Mouse (Mus musculus) intestine, embryonic 14.5 days (tissue): ENCODE results near the gene Zic2. TPM values are rescaled to one million over a fixed set of nuclear protein-coding genes. Genes with fewer than 3 reads are reported as not detected.

Experiments
- ATAC-seq: fragments of 200-750 bp; cut with Nextera tagmentation; replicated peaks from 2 replicates; pipeline ENCODE4 v1.8.0; 2017; ENCODE audit warnings: low read depth, moderate number of reproducible peaks, moderate TSS enrichment, moderate library complexity; ENCODE audit not compliant: low FRiP score, low TSS enrichment
- DNase-seq: peaks from one replicate; pipeline ENCODE4 v3.0.0-alpha.2; 2018; ENCODE audit warnings: low spot score
- H3K27ac ChIP-seq: fragments of 300-500 bp; sonication (generic); 2 replicates; pipeline ENCODE4 v1.5.1; 2014; ENCODE audit warnings: low read depth, mild to moderate bottlenecking, control low read depth
- H3K27me3 ChIP-seq: fragments of 300-500 bp; sonication (generic); replicated peaks from 2 replicates; pipeline ENCODE4 v1.6.1; 2014; ENCODE audit warnings: low read length, control low read depth; ENCODE audit not compliant: control insufficient read depth, insufficient read depth
- H3K36me3 ChIP-seq: fragments of 300-500 bp; sonication (generic); 2 replicates; pipeline ENCODE4 v1.6.1; 2014; ENCODE audit warnings: low read length, control low read depth; ENCODE audit not compliant: control insufficient read depth, insufficient read depth
- H3K4me1 ChIP-seq: fragments of 300-500 bp; sonication (generic); replicated peaks from 2 replicates; pipeline ENCODE4 v1.6.1; 2014; ENCODE audit warnings: low read length, control low read depth, mixed read lengths; ENCODE audit not compliant: control insufficient read depth, insufficient read depth
- H3K4me2 ChIP-seq: fragments of 300-500 bp; sonication (generic); 2 replicates; pipeline ENCODE4 v1.6.1; 2014; ENCODE audit warnings: low read length
- H3K4me3 ChIP-seq: fragments of 300-500 bp; sonication (generic); 2 replicates; pipeline ENCODE4 v1.5.1; 2014; ENCODE audit warnings: low read depth, low read length, control low read depth, mixed read lengths
- H3K9ac ChIP-seq: fragments of 300-500 bp; sonication (generic); 2 replicates; pipeline ENCODE4 v1.6.1; 2014; ENCODE audit warnings: mild to moderate bottlenecking, low read length
- H3K9me3 ChIP-seq: fragments of 300-500 bp; sonication (generic); 2 replicates; pipeline ENCODE4 v1.6.1; 2016; ENCODE audit warnings: low read length, control low read depth; ENCODE audit not compliant: control insufficient read depth
- WGBS: fragments of 180-500 bp; shearing (Covaris S2); extraction: QIAGEN DNeasy Blood & Tissue Kit; methylation state at CpG from one replicate; pipeline ENCODE4 v1.1.7; 2014; 5-methylcytosine and 5-hydroxymethylcytosine counted together
- polyA plus RNA-seq: library from polyadenylated mRNA; unstranded; fragments of >200 nt; fragmentation: Nextera tagmentation; extraction: Ambion mirVana; gene quantifications from 2 replicates; pipeline ENCODE4 v1.2.1, GENCODE M21; 2014

Zic2 gene
- polyA plus RNA-seq, 1 experiment from 2014 or later: not detected

DNA sequence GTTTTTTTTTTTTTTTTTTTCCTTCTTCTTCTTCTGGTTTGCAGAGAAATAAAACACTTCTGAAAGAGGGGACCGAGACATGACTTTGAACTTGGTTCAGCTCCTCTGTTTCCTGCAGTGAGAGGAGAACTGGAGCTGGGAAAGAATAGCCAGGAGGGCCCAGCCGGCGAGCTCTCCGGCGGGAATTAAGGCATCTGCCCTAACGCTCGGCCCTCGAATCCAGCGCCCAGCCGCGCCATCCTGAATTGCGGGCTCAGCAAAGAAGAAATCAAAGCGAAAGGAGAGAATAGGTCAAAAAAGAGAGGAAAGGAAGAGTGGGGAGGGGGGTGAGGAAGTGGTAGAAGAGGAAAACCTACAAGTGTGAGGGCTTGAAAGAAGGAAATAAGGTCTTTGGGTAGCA is 3.1 kb upstream of the Zic2 start:
- H3K4me1 ChIP-seq: peaks cover 14% of the 10 kb centered on the region
- H3K4me2 ChIP-seq: no peak overlapping the region
- H3K9me3 ChIP-seq: no peaks in the 10 kb centered on the region
- no peaks in the 10 kb centered on the region for H3K36me3 ChIP-seq
- peaks cover 100% of the 10 kb centered on the region for H3K27me3 ChIP-seq
- H3K27ac ChIP-seq: no peak overlapping the region
- H3K9ac ChIP-seq: no peak overlapping the region
- ATAC-seq (no peak), DNase-seq (peak; percentile 65)
- WGBS: 2% methylated on average over 13 of the region's 13 CpGs
- no peak overlapping the region for H3K4me3 ChIP-seq

GRCm38 (mm10) chr14:122472647-122473046 is 2.6 kb upstream of the Zic2 start:
- 3% methylated on average over 5 of the region's 5 CpGs for WGBS

GRCm38 (mm10) chr14:122473211-122473751 is 2.0 kb upstream of the Zic2 start:
- H3K4me3 ChIP-seq: no peak overlapping the region
- H3K9me3 ChIP-seq: no peaks in the 10 kb centered on the region
- no peak overlapping the region for H3K9ac ChIP-seq
- DNase-seq (peak; percentile 58), ATAC-seq (no peak)
- H3K27me3 ChIP-seq: peaks cover 100% of the 10 kb centered on the region
- no peak overlapping the region for H3K27ac ChIP-seq
- no peaks in the 10 kb centered on the region for H3K36me3 ChIP-seq
- under 1% methylated on average over 17 of the region's 17 CpGs for WGBS
- no peak overlapping the region for H3K4me2 ChIP-seq
- peaks cover 14% of the 10 kb centered on the region for H3K4me1 ChIP-seq

More at GRCm38 (mm10) chr14:122472647-122473046, 2.6 kb upstream of the Zic2 start:
- no peak overlapping the region for H3K4me2 ChIP-seq
- H3K27me3 ChIP-seq: peaks cover 100% of the 10 kb centered on the region
- ATAC-seq (no peak), DNase-seq (peak; percentile 56)
- peaks cover 14% of the 10 kb centered on the region for H3K4me1 ChIP-seq
- no peak overlapping the region for H3K27ac ChIP-seq
- H3K36me3 ChIP-seq: no peaks in the 10 kb centered on the region
- no peak overlapping the region for H3K4me3 ChIP-seq
- H3K9ac ChIP-seq: no peak overlapping the region
- no peaks in the 10 kb centered on the region for H3K9me3 ChIP-seq

- Histone ChIP-seq H3K4me3 (peak overlapping the region; percentile 32), H3K4me1 (peaks cover 14% of the 10 kb centered on the region), H3K9me3 (no peaks in the 10 kb centered on the region), H3K27me3 (peaks cover 100% of the 10 kb centered on the region), H3K36me3 (no peaks in the 10 kb centered on the region), H3K27ac (no peak overlapping the region), H3K4me2 (peak overlapping the region; percentile 49), H3K9ac (no peak overlapping the region)
- ATAC-seq: 0 out of 2 replicates have a peak, but pooled peaks have one; percentile 38
- WGBS: 1% methylated on average over 57 of the region's 57 CpGs
- DNase-seq: peak; percentile 67
Measured at GRCm38 (mm10) chr14:122474041-122474890, 969 bp upstream of the Zic2 start.

DNA sequence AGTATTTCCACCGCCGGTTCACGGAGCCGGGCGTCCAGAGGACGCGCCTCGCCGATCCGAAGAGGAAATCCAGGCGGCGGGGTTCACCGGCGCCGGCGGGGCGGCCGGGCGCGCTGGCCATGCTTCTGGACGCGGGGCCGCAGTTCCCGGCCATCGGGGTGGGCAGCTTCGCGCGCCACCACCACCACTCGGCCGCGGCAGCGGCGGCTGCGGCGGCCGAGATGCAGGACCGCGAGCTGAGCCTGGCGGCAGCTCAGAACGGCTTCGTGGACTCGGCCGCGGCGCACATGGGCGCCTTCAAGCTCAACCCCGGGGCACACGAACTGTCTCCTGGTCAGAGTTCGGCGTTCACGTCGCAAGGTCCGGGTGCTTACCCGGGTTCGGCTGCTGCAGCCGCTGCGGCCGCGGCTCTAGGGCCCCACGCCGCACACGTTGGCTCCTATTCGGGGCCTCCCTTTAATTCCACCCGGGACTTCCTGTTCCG is 364 bp downstream of the Zic2 start:
- ATAC-seq (0 out of 2 replicates have a peak, but pooled peaks have one; percentile 12), DNase-seq (peak; percentile 71)
- peaks cover 14% of the 10 kb centered on the region for H3K4me1 ChIP-seq
- H3K4me3 ChIP-seq: peak overlapping the region; percentile 32
- H3K9ac ChIP-seq: no peak overlapping the region
- peaks cover 100% of the 10 kb centered on the region for H3K27me3 ChIP-seq
- peak overlapping the region; percentile 49 for H3K4me2 ChIP-seq
- WGBS: 1% methylated on average over 58 of the region's 65 CpGs
- H3K9me3 ChIP-seq: no peaks in the 10 kb centered on the region
- H3K36me3 ChIP-seq: no peaks in the 10 kb centered on the region
- H3K27ac ChIP-seq: no peak overlapping the region

GRCm38 (mm10) chr14:122476041-122476821 is 996 bp downstream of the Zic2 start:
- Histone ChIP-seq H3K9me3 (no peaks in the 10 kb centered on the region), H3K4me2 (peak overlapping the region; percentile 49), H3K4me1 (peaks cover 14% of the 10 kb centered on the region), H3K36me3 (no peaks in the 10 kb centered on the region), H3K27me3 (peaks cover 100% of the 10 kb centered on the region), H3K27ac (no peak overlapping the region), H3K4me3 (peak overlapping the region; percentile 32), H3K9ac (no peak overlapping the region)
- peak; percentile 82 for DNase-seq
- ATAC-seq: 0 out of 2 replicates have a peak, but pooled peaks have one; percentile 17
- WGBS: under 1% methylated on average over 62 of the region's 62 CpGs

DNA sequence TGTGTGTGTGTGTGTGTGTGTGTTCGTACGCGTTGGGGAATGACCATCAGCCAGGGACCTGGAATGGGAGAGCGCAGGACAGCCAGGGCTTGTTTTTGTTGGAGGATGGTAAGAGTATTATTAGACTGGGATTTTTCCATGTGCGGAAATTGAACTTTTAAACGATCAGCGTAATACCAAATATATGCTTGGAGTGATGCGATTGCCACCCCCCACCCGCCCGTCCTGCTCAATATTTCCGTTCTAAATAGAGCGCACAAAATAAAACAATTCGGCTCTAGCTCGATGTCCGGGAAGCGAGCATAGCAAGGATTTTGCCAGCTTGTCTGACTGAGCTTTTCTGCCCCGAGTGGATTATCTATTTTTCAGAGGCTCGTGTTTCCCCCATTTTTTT is 1.6 kb downstream of the Zic2 start:
- peak; percentile 69 for DNase-seq
- ATAC-seq: no peak
- Histone ChIP-seq H3K27me3 (peaks cover 100% of the 10 kb centered on the region), H3K4me3 (no peak overlapping the region), H3K4me1 (peaks cover 14% of the 10 kb centered on the region), H3K27ac (no peak overlapping the region), H3K9me3 (no peaks in the 10 kb centered on the region), H3K4me2 (no peak overlapping the region), H3K9ac (no peak overlapping the region), H3K36me3 (no peaks in the 10 kb centered on the region)
- WGBS: 2% methylated on average over 18 of the region's 18 CpGs

DNA sequence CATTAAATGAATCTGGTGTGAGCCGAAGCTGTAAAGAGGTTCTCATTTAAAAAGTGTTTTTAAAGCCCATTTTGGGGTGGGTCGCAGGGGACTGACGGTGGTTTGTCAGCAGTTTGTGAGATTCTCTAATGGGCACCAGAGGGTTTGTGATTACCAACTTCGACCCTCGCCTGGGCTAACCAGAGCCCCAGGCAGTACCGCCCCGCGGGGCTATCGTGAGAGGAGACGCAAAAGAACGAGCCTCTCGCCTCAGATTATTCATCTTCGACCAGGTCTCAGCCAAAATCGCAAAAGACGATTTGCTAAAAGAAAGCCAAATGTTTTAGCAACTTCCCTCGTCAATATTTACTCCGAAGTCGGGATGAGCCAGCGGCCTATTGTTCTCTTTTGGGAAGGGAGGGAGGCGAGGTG is 2.0 kb downstream of the Zic2 start:
- ATAC-seq (no peak), DNase-seq (peak; percentile 73)
- no peaks in the 10 kb centered on the region for H3K36me3 ChIP-seq
- peaks cover 100% of the 10 kb centered on the region for H3K27me3 ChIP-seq
- H3K27ac ChIP-seq: no peak overlapping the region
- no peak overlapping the region for H3K4me3 ChIP-seq
- H3K4me1 ChIP-seq: peaks cover 14% of the 10 kb centered on the region
- under 1% methylated on average over 20 of the region's 20 CpGs for WGBS
- H3K9ac ChIP-seq: no peak overlapping the region
- H3K4me2 ChIP-seq: no peak overlapping the region
- no peaks in the 10 kb centered on the region for H3K9me3 ChIP-seq
